7 mouse cellular contexts compared by ENCODE assay signal in genomic region chrX:48518808-48519548, GRCm38 (mm10). TPM values are rescaled to one million over a fixed set of nuclear protein-coding genes. Genes with fewer than 3 reads are reported as not detected.
DNase-seq lines count a peak whose midpoint lies in the region; ATAC-seq and TF ChIP-seq lines count a peak whose summit lies in the region.

Gene Rab33a, plus strand, starts transcription at chrX:48519285.

- 14% methylated on average over 32 of the region's 33 CpGs for WGBS in neural tube, embryonic 11.5 days

- H3K36me3 ChIP-seq in E14TG2a.4 (ENCODE audit: insufficient read depth, low read length), result no peaks in the 10 kb centered on the region
- no peaks in the 10 kb centered on the region for H3K36me3 ChIP-seq in neural tube, embryonic 11.5 days (ENCODE audit: control insufficient read depth, insufficient read depth, low read length)

- H3K4me3 ChIP-seq in E14TG2a.4 (replicated peaks; ENCODE audit: low read length), result peak within 1 kb of the TSS; percentile 81
- peak within 1 kb of the TSS; percentile 46 for H3K4me3 ChIP-seq in neural tube, embryonic 11.5 days (ENCODE audit: low read depth, low read length)

- H3K27ac ChIP-seq in neural tube, embryonic 11.5 days (ENCODE audit: low read depth, low read length), result 0 out of 2 replicates have a peak within 1 kb of the TSS, but pooled peaks have one; percentile 62

- ATAC-seq in neural tube, embryonic 11.5 days (ENCODE audit: insufficient read depth, low FRiP score, low TSS enrichment), result peak; percentile 82

- H3K9me3 ChIP-seq in E14TG2a.4 (ENCODE audit: low read length), result no peaks in the 10 kb centered on the region
- no peaks in the 10 kb centered on the region for H3K9me3 ChIP-seq in neural tube, embryonic 11.5 days (ENCODE audit: control insufficient read depth, low read length)

- intact Hi-C loops in left cerebral cortex, postnatal 36 days (cut with DNase I), result no loop called here

- no peak for TF ChIP-seq CTCF in E14TG2a.4 (conservative IDR thresholded peaks at IDR 0.05; ENCODE audit: low read length)

- peak within 1 kb of the TSS; percentile 58 for H3K4me2 ChIP-seq in neural tube, embryonic 11.5 days (ENCODE audit: low read depth)

- DNase-seq in CD4-positive helper T cell, adult 2 months (ENCODE audit: low read depth, low spot score), result peak; percentile 33
- peak; percentile 47 for DNase-seq in embryo, embryonic 10 days (ENCODE audit: low spot score)
- DNase-seq in heart, postnatal 4 days, result peak; percentile 21
- DNase-seq in left cerebral cortex, postnatal 36 days (ENCODE audit: low spot score in 2 of 2), result peak; percentile 43 to 63
- peak; percentile 62 for DNase-seq in neural tube, embryonic 11.5 days (ENCODE audit: low spot score)
- peak; percentile 24 for DNase-seq in thymus, postnatal 25 days

- peaks cover 15% of the 10 kb centered on the region; the same call in 1 of the 2 replicates for H3K4me1 ChIP-seq in E14TG2a.4 (replicated peaks; ENCODE audit: low read depth, low read length)
- H3K4me1 ChIP-seq in neural tube, embryonic 11.5 days (ENCODE audit: control insufficient read depth, insufficient read depth, low read length), result no peaks in the 10 kb centered on the region

- H3K9ac ChIP-seq in neural tube, embryonic 11.5 days (ENCODE audit: low read length), result peak within 1 kb of the TSS; percentile 67

- peaks cover 16% of the 10 kb centered on the region for H3K27me3 ChIP-seq in E14TG2a.4 (ENCODE audit: insufficient read depth, low read length)
- H3K27me3 ChIP-seq in neural tube, embryonic 11.5 days (ENCODE audit: control insufficient read depth, insufficient read depth, low read length), result no peaks in the 10 kb centered on the region

RNA-seq across cellular contexts. Expression of gene Rab33a, which starts in this region (rescaled TPM):
- 1 to 10 TPM; 1.1 to 1.6 TPM for total RNA-seq in heart, postnatal 4 days (2021)
- total RNA-seq in left cerebral cortex, postnatal 36 days (2021), result 10 to 100 TPM; 38.6 to 41.3 TPM
- 24.3 and 29.9 TPM in 2 replicates for polyA plus RNA-seq in neural tube, embryonic 11.5 days (2014; fragmentation: Nextera tagmentation; extraction: Ambion mirVana)

Comparison
In these comparisons a context has a peak if more than half of its experiments do, and no peak if none do; other contexts are left out.
1. Peak in every context shown above with its lines: DNase-seq, ATAC-seq, H3K4me3 ChIP-seq and H3K27ac ChIP-seq.
2. RNA of gene Rab33a (total RNA-seq): 38.6 to 41.3 TPM in left cerebral cortex, postnatal 36 days; 1.1 to 1.6 TPM in heart, postnatal 4 days; every median in the first group is over 10 times any median in the second.